Mouse (Mus musculus) C2C12 (cell line): ENCODE data around the gene Prr27. TPM values are rescaled to one million over a fixed set of nuclear protein-coding genes. Genes with fewer than 3 reads are reported as not detected.

Experiments
- H3K27me3 ChIP-seq: one replicate; pipeline ENCODE4 v1.6.1; 2011; ENCODE audit not compliant: control insufficient read depth, insufficient read depth, insufficient read length
- H3K36me3 ChIP-seq: one replicate; pipeline ENCODE4 v1.6.1; 2011; ENCODE audit not compliant: control insufficient read depth, insufficient read depth
- H3K4me3 ChIP-seq: one replicate; pipeline ENCODE4 v1.5.1; 2011; ENCODE audit warnings: mild to moderate bottlenecking, control low read depth; ENCODE audit not compliant: poor library complexity, insufficient read depth, severe bottlenecking
- H3K79me2 ChIP-seq: one replicate; pipeline ENCODE4 v1.6.1; 2011; ENCODE audit not compliant: control insufficient read depth, insufficient read depth
- H3K79me3 ChIP-seq: one replicate; pipeline ENCODE4 v1.6.1; 2011; ENCODE audit warnings: low read depth, control low read depth
- H3ac ChIP-seq: one replicate; pipeline ENCODE3; 2011; ENCODE audit warnings: low read depth; ENCODE audit not compliant: control insufficient read depth, insufficient read length
- CEBPB ChIP-seq: IDR thresholded peaks from one replicate; pipeline ENCODE4 v1.6.1; 2011; ENCODE audit warnings: low read depth, mild to moderate bottlenecking, control low read depth, moderate library complexity
- CTCF ChIP-seq: IDR thresholded peaks from one replicate; pipeline ENCODE4 v1.5.1; 2011; ENCODE audit not compliant: control insufficient read depth, insufficient read depth, insufficient read length
- FOSL1 ChIP-seq: IDR thresholded peaks from one replicate; pipeline ENCODE4 v1.8.0; 2011; ENCODE audit warnings: mild to moderate bottlenecking, low read length; ENCODE audit not compliant: poor library complexity, insufficient read depth, severe bottlenecking
- MAX ChIP-seq: IDR thresholded peaks from one replicate; pipeline ENCODE4 v1.6.1; 2011; ENCODE audit warnings: mild to moderate bottlenecking, control low read depth
- MYOD1 ChIP-seq: IDR thresholded peaks from one replicate; pipeline ENCODE4 v1.6.1; 2011; ENCODE audit warnings: low read depth; ENCODE audit not compliant: control insufficient read depth, insufficient read length
- MYOG ChIP-seq: IDR thresholded peaks from one replicate; pipeline ENCODE4 v1.6.1; 2011; ENCODE audit not compliant: control insufficient read depth, insufficient read length; ENCODE audit errors: extremely low read depth
- USF1 ChIP-seq: IDR thresholded peaks from one replicate; pipeline ENCODE4 v1.6.1; 2011; ENCODE audit warnings: low read depth, mild to moderate bottlenecking, control low read depth, moderate library complexity
- long read RNA-seq, 2 experiments: library from polyadenylated mRNA; unstranded; transcript quantifications; one replicate each; pipeline ENCODE4 v2.0.0; 2019 to 2020
- polyA plus RNA-seq: library from polyadenylated mRNA; unstranded; fragments of >200 nt; fragmentation: generic; extraction: Trizol; gene quantifications from one replicate; pipeline ENCODE4 v1.2.1, GENCODE M21; 2012; ENCODE audit warnings: missing spikeins

The Prr27 gene
- not detected for polyA plus RNA-seq
- long read RNA-seq, experiment 1, result 0 reads
- long read RNA-seq, experiment 2, result 0 reads

DNA sequence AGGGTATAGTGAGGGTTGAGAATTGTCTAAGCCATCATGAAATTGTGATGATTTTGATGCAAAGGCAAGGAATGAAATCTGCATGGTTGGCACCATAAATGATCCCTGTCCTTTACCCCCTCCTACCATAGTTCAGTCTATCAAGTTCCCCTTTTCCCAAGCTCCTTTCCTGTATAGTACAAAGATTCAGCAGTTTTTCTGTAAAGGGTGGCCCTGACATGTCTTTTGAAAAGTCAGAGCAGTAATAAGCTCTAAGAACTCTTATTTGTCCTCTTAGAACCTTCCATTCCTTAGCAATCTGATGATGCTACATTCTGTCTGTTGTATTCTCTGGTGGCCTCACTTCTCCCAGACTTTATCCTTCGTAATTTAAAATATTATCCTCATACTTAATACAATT, at the start of gene Prr27:
Gene Prr27, plus strand, starts transcription at position 301 of the 400 bp plus-strand sequence.
- Histone ChIP-seq H3K79me3 (no peaks in the 10 kb centered on the region), H3K36me3 (no peaks in the 10 kb centered on the region), H3ac (no peak within 1 kb of the TSS), H3K4me3 (no peak within 1 kb of the TSS), H3K79me2 (no peaks in the 10 kb centered on the region), H3K27me3 (no peaks in the 10 kb centered on the region)
- no peak for TF ChIP-seq MYOD1
- no peak for TF ChIP-seq USF1

DNA sequence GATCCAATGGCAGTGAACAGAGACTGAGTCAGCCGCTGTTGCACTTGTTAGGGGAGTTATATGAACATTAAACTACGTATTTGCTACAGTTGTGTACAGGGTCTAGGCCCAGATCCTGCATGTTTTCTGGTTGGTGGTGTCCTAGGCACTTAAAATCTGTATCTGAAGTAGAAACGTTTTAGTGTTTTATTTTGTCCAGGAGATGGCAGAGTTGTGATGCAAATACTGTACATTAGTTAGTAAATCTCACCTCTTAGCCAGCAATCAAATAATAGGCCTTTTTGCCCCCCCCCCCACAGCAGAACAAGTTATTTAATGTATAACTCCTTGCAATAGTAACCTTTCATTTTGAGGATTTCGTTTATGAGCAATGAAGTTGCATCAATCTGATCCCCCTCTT, 42.8 kb upstream of the Prr27 start:
- H3K36me3 ChIP-seq, result no peaks in the 10 kb centered on the region
- no peak for TF ChIP-seq CTCF
- TF ChIP-seq FOSL1, result no peak
- TF ChIP-seq MAX, result no peak
- TF ChIP-seq USF1, result no peak
- TF ChIP-seq MYOG, result no peak
- TF ChIP-seq MYOD1, result no peak
- no peak for TF ChIP-seq CEBPB
- H3ac ChIP-seq, result no peak overlapping the region
- H3K79me2 ChIP-seq, result no peaks in the 10 kb centered on the region
- H3K27me3 ChIP-seq, result no peaks in the 10 kb centered on the region
- no peaks in the 10 kb centered on the region for H3K79me3 ChIP-seq
- H3K4me3 ChIP-seq, result no peak overlapping the region

DNA sequence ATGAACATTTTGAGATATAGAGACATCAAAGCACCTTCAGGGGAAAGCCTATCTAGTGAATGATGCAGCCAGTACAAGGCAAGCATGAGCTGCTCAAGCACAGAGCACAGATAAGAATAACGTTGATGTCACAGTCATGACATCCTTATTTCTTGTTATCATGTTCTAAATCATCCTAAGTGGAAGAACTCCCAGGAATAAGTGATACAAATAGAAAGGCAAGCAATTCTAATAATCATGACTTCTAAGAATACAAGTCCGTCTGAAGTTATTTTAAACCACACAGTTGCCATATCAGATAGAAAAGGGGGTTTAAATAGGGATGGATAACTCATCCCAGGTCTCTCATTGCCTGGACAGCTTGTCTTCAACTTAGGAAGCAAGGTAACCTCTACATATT, 17.7 kb upstream of the Prr27 start, which contains the start of gene Csn1s2b:
Gene Csn1s2b, plus strand, starts transcription at position 301 of the 400 bp plus-strand sequence.
- TF ChIP-seq MYOD1 (no peak), USF1 (no peak), CTCF (no peak), FOSL1 (no peak), MYOG (no peak), CEBPB (no peak), MAX (no peak)
- Histone ChIP-seq H3K79me3 (no peaks in the 10 kb centered on the region), H3K36me3 (no peaks in the 10 kb centered on the region), H3K79me2 (no peaks in the 10 kb centered on the region), H3ac (no peak within 1 kb of the TSS), H3K4me3 (no peak within 1 kb of the TSS), H3K27me3 (no peaks in the 10 kb centered on the region)

DNA sequence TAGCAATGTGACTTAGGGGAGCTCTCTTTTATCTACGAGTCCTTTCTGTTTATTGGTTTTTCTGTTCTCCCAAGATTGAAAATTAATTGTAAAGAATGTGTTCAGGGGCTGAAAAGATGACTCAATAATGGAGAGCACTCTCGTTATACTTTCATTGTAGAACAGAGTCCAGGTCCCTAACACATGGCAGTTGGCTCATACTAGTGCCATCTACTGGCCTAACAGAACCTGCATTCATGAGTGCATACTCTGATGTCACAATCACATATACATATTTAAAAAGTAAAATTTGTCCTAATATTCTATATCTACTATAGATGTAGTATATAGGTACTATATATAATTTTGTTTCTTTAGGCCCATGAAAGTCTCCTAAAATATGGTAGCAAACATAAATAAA, 16.2 kb upstream of the Prr27 start:
- Histone ChIP-seq H3K79me2 (no peaks in the 10 kb centered on the region), H3ac (no peak overlapping the region), H3K36me3 (no peaks in the 10 kb centered on the region), H3K27me3 (no peaks in the 10 kb centered on the region), H3K79me3 (no peaks in the 10 kb centered on the region), H3K4me3 (no peak overlapping the region)
- TF ChIP-seq MYOD1 (no peak), CTCF (no peak), MYOG (no peak), CEBPB (no peak), USF1 (no peak), FOSL1 (no peak)

DNA sequence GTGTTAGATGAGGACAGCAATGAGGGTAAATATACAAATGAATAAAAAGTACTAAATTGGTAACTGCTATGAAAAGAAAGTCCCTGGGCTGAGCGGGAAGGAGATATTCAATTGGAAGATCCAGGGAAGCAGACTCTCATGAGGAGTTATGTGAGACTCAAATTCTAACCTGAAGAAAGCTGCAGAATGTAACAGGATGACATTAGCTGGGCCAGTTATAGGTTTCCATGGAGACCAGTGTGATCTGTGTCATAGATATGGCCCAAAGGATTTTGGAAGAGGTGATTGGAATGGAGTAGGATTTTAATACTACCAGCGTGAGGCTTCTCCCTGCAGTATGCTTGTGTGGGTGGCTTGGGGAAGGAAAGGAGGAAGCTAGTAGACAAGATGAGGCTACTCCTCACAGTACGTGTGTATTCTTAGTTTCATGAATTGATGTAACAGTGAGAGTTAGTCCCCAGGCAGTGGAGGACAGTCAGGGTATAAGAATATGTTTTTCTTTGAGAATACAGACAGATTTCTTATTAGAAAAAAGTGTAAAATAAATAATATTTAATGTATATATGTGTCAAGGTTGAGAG, 29.7 kb downstream of the Prr27 start:
- H3K4me3 ChIP-seq, result no peak overlapping the region
- TF ChIP-seq USF1 (no peak), CTCF (no peak), FOSL1 (no peak), MAX (no peak), MYOG (no peak)

DNA sequence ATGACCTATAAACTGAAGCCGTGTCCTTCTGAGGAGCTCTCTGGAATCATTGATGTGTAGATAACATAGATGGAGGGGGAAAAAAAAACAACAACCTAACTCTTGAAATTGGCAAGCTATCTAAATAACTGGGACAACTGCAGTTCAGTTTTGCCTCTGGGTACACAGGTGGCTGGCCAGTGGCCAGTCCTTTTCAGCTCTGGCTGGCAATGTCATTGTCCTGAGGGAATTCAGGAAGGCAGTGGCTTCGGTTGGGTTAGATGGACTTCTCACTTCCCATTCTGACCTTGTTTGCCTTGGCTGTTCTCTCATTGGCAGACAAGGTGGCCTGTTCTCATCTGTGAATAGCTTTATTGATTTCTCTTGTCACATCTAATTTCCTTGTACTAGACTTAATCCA, 44.6 kb downstream of the Prr27 start:
- no peaks in the 10 kb centered on the region for H3K79me2 ChIP-seq
- H3K27me3 ChIP-seq, result no peaks in the 10 kb centered on the region
- H3K79me3 ChIP-seq, result no peaks in the 10 kb centered on the region
- no peak for TF ChIP-seq MAX
- TF ChIP-seq FOSL1, result no peak
- no peak for TF ChIP-seq USF1
- no peak for TF ChIP-seq MYOD1
- no peak for TF ChIP-seq CEBPB
- no peak for TF ChIP-seq CTCF
- TF ChIP-seq MYOG, result no peak
- H3ac ChIP-seq, result no peak overlapping the region
- no peaks in the 10 kb centered on the region for H3K36me3 ChIP-seq
- no peak overlapping the region for H3K4me3 ChIP-seq

More for the DNA sequence above, 29.7 kb downstream of the Prr27 start:
- Histone ChIP-seq H3K27me3 (no peaks in the 10 kb centered on the region), H3K79me3 (no peaks in the 10 kb centered on the region), H3K79me2 (no peaks in the 10 kb centered on the region), H3K36me3 (no peaks in the 10 kb centered on the region), H3ac (no peak overlapping the region)
